Mouse (Mus musculus) ovary, postnatal 10 days (tissue): ENCODE data around the gene Nkx2-5.

Experiments
- DNase-seq: peaks from one replicate; pipeline ENCODE4 v3.0.0; 2022; ENCODE audit warnings: low spot score

Gene Nkx2-5

DNA sequence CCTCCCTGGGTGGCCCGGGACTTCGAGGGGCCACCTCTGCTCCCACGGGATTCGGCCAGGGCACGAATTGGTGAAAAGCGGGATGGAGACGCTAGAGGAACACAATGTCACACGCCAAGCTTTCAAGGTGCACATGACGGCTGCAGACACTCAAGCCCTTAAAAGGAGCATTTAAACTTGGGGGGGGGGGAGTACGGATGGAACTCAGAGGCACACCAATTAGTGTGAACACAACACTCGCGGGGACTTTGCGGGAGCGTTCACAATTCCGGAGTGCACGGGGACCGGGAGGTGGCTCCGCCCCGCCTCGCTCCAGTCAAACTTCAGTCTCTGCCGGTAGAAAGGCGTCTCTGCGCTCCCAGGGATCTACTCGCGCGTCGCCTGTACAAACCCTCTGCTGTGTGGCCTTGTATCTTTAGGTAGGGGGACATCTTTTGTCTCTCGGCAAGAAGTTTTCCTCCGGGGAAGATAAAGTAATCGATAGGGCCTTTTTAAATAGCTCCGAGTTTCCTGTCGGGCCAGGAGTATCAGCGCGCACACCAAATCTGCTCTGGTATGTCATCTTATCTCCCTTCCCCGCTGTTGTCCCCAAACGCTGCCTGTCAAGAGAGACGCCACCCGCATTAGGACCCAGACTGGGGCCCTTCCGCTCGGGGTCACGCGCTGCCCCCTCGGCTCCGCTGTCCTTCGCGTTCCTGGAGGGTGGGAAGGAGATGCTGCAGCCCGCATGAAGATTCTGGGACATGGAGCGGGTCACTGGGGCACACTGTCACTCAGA lies 5.7 kb upstream of the Nkx2-5 start:
- DNase-seq, result no peak

GRCm38 (mm10) chr17:26849746-26850357 lies 5.0 kb upstream of the Nkx2-5 start:
- DNase-seq, result no peak

- DNase-seq, result no peak
Measured at GRCm38 (mm10) chr17:26849106-26849745, 4.4 kb upstream of the Nkx2-5 start.

- no peak for DNase-seq
Measured at GRCm38 (mm10) chr17:26848236-26848635, 3.4 kb upstream of the Nkx2-5 start.

DNA sequence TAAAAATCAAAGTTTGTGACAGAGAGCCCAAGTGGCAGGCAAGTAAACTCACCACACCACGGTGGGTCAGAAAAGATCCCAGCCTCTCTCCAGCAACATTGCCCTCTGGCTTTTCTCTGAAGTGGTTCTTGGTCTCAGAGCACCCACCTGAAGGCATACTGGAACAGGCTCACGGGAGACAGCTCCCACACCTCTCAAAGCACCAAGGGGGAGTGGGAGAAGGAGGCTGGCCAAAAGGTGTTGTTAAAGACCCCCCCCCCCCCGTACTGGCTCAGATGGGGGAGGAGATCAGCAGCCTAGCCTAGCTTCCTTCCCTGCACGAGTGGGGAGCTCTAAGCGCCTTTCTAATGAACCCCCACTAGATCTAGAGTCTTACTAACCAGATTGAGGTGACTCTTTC lies 3.0 kb upstream of the Nkx2-5 start:
- DNase-seq, result no peak

- no peak for DNase-seq
Measured at GRCm38 (mm10) chr17:26846411-26846810, 1.6 kb upstream of the Nkx2-5 start.

DNA sequence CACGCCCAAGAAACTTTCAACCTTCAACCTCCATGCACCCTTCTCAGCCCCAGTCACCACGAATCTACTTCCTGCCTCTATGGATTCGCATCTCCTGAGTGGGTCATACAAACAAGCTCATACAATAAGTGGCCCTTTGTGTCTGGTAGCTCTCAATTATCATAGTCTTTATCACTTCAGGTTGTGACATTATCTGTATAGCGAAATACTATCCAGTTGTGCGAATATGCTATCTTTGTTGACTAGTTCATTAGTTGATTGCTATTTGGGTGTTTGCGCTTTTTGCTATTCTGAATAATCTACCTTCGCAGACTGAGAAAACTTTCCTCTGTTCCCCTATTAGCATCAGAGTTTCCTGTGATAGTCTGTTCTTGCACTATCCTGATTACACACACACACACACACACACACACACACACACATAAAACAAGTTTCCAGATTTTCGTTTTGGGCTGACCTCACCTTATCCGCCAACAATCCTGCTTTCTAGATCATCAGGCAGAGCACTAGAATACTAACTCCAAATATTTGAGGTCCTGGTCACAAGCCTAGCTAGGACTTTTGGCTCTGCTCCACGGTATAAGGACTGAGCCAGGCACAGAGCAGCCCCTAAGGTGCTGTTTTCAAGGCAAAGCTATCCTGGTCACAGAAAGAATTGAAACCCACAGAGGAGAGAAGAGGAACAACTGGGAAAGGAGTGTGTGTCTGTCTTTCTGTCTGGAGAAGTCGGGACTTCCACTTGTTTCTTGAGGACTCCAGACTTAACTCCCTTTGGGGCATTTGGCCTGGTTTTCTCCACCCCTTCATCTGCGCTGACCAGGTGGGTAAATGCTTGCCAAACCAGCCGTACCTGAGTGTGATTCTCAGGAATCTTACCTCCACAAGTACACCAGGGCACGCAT lies 591 bp upstream of the Nkx2-5 start:
- no peak for DNase-seq

- DNase-seq, result no peak
Measured at GRCm38 (mm10) chr17:26844371-26844851, 398 bp downstream of the Nkx2-5 start.

- no peak for DNase-seq
Measured at GRCm38 (mm10) chr17:26843696-26844236, 1.0 kb downstream of the Nkx2-5 start.

GRCm38 (mm10) chr17:26843229-26843567 lies 1.6 kb downstream of the Nkx2-5 start:
- no peak for DNase-seq

DNA sequence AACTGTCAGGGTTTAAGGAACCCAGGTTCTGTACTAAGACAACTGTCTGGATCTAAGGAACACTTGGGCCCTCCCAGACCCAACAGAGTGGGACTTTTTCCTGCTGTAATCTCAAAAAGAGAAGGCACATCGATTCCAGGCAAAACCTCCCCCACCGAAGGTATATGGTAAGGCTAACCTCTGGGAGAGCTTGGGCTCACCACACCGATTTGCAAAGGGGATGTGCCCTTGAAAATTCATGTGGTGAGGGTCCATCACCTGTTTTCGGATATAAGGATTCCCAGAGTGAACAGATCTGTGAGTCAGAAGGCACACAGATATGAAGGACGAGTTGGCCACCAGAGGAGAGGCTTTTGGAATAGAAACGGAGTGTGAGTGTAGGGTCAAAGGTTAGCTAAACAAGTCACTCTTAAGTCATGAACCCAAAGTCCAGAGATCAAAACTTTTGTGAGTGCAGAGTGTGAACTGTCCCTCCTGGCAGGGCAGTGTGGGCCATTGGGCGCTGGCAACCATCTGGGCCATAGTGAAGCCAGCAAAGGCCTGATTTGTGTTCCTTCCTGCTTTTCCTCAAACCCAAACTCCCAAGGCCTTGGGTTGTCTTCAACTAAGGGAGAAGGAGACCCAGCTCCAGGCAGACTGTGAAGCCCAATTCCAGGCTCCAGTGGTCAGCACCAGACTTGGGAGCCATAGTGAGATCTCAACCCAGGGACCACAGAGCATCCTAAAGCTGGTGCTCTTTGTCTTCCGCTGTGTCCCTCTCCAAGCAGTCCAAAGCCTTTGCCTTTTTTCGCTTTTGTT lies 2.2 kb downstream of the Nkx2-5 start:
- no peak for DNase-seq

- DNase-seq, result no peak
Measured at GRCm38 (mm10) chr17:26841981-26842380, 2.8 kb downstream of the Nkx2-5 start.

DNA sequence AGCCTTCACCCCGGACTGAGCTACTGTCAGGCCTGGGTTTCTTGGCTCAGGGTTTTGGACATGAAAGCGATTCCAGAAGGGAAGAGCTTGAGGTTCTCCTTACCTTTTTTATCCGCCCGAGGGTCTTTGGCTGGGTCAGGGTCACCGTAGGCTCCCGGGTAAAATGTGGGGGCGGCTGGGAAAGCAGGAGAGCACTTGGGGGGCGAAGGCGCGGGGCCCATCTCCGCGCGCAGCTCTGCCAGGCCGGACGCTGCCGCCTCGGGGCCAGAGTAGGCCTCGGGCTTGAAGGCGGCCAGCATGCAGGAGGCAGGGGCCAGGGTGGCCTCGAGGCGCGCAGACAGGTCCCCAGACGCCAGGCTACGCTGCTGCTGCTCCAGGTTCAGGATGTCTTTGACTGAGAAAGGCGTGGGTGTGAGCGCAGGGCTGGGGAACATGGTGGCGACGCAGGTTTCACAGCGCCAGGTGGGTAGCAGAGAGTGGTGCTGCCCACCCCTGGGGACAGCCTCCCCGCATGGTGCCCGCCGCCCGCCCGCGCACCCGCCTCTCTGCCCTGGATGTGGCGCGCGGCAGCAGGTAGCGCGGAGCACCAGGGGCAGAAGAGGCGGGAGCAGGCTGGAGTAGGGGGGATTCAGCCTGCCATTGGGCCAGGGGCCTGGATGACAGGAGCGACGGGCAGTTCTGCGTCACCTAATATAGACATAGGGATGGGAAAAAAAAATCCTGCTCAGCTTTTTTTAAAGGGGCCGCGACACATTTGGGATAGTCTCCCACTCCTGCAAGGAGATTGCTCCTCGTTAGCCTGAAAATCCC lies 3.7 kb downstream of the Nkx2-5 start:
- no peak for DNase-seq

DNA sequence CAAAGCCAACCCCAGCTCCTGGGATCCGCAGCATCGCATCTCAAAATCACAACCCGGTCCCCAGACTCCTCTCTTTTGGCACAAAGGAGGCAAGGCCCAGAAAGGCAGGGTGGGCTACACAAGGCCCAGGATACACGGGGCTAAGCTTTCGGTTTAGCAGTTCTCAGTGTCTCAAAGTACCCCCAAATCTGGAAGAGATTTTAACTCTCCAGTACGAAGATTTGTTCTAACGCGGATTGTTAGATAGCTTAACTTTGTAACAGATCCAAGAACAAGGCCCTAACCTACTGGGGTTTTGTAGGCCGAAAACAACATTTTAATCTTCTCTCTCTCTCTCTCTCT lies 4.4 kb downstream of the Nkx2-5 start:
- no peak for DNase-seq

DNA sequence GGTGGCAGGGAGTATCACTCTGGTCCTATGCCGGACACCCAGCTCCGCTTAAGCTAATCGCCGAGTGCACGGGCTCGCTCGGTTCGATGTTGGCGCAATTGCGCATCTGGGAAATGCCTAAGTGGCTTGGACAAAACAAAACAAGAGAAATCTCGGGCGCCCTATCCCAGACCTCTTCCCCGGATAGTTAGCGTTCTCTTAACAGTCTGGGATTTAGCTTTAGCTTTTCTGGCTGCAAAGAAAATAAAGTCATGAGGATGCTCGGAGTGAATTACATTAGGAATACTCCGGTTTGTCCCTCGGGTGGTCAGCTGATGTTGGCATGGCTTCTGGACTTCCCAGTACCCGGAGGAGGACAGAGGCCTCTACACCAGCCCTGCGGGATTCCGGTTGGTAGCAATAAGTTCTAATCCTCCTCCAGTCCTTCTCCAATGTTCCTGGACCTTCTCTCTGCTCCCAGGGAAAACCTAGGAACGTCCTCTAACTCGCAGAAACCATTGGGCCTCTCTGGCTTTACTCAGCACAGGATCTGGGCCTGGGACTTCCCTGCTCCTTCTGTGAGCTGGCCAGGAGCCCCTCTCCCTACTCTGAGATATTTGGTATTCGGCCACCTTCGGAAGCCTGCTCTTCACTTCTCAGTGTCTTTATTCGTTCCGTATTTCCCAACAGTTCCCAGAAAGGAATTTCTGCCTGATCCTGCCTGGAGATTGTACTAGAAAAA lies 4.9 kb downstream of the Nkx2-5 start:
- DNase-seq, result no peak

GRCm38 (mm10) chr17:26838911-26839717 lies 5.7 kb downstream of the Nkx2-5 start:
- no peak for DNase-seq

- DNase-seq, result no peak
Measured at GRCm38 (mm10) chr17:26838191-26838910, 6.5 kb downstream of the Nkx2-5 start.

DNA sequence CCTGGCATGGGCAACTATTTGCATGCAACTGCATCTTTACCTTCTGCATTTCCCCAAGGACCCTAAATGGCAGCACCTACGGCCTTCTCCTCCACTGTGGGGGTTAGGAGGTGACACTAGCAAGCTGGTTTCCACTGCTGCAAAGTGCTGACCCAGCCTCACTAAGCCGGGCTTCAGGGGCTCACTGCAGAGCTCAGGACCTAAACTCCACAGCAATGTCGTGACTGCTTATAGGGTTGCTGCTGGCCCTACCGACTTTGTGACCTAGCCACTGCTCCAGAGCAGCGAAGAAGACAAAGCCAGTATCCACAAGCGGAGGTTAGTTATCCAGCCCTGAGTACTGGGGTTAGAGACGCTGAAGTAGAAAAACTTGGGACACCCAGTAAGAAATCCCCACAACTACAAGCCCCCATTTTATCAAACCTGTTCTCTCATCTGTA lies 7.2 kb downstream of the Nkx2-5 start:
- no peak for DNase-seq
